Mouse (Mus musculus) liver, adult 2 months (tissue): ENCODE measurements at regions not wholly inside any gene's neighbourhood (a gene's known extent, or its start where the extent isn't known, plus 50 kb on each side); places are given as distances from the start of the nearest gene placed in this dataset.

Experiments
- CTCF ChIP-seq: fragments of 200-500 bp; IDR thresholded peaks from 2 replicates; pipeline ENCODE4 v1.5.1; 2011; ENCODE audit warnings: low read depth, low read length, control low read depth
- POLR2A ChIP-seq: fragments of 200-500 bp; IDR thresholded peaks from 2 replicates; pipeline ENCODE4 v1.6.1; 2011; ENCODE audit warnings: low read length, control low read depth; ENCODE audit not compliant: insufficient read depth; ENCODE audit errors: extremely low read depth

DNA sequence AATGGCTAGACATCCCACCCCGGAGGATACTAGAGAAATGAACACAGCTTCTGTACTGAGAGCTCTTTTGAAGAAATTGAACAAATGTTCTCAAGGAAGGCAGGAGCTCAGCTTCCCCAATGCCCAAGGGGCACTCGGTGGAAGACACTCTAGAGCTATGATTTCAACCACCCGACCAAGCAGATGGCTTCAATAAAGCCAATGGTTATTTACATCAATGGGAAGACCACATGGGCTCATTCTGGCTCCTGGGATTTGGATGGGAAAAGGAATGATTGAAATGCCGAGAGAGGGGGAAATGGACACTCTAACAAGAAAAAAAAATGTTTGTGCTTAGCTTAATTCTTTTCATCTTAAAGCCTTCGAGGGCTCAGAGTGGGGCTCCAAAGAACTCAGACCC, 249.3 kb upstream of the Auts2 start:
- TF ChIP-seq CTCF (no peak), POLR2A (no peak)
